Mouse (Mus musculus) lung, embryonic 16.5 days (tissue): ENCODE results near the gene Thsd4. TPM values are rescaled to one million over a fixed set of nuclear protein-coding genes. Genes with fewer than 3 reads are reported as not detected.
A peak's percentile ranks its signal among the peaks of the same experiment; 100 is the strongest.
"Not testable (repeated sequence)": the region's sequence is repeated elsewhere in the genome, so short reads cannot be mapped to it uniquely, and the experiment has no call there.

Experiments
- ATAC-seq: fragments of 200-750 bp; cut with Nextera tagmentation; 2 replicates; pipeline ENCODE4 v1.8.0; 2017; ENCODE audit warnings: low read depth, mild to moderate bottlenecking, moderate library complexity
- H3K27ac ChIP-seq: fragments of 300-500 bp; sonication (generic); 2 replicates; pipeline ENCODE4 v1.5.1; 2014; ENCODE audit warnings: mild to moderate bottlenecking, control low read depth, low read length
- H3K27me3 ChIP-seq: fragments of 300-500 bp; sonication (generic); 2 replicates; pipeline ENCODE4 v1.6.1; 2014; ENCODE audit warnings: low read depth, low read length, mixed read lengths; ENCODE audit not compliant: control insufficient read depth, insufficient read depth
- H3K36me3 ChIP-seq: fragments of 300-500 bp; sonication (generic); 2 replicates; pipeline ENCODE4 v1.6.1; 2014; ENCODE audit warnings: low read length; ENCODE audit not compliant: control insufficient read depth, insufficient read depth
- H3K4me1 ChIP-seq: fragments of 300-500 bp; sonication (generic); replicated peaks from 2 replicates; pipeline ENCODE4 v1.6.1; 2014; ENCODE audit warnings: low read length, mixed read lengths; ENCODE audit not compliant: control insufficient read depth, insufficient read depth
- H3K4me2 ChIP-seq: fragments of 300-500 bp; sonication (generic); 2 replicates; pipeline ENCODE4 v1.6.1; 2014; ENCODE audit warnings: low read depth, low read length, control low read depth
- H3K4me3 ChIP-seq: fragments of 300-500 bp; sonication (generic); 2 replicates; pipeline ENCODE4 v1.5.1; 2014; ENCODE audit warnings: mild to moderate bottlenecking, low read length, control low read depth
- H3K9ac ChIP-seq: fragments of 300-500 bp; sonication (generic); 2 replicates; pipeline ENCODE4 v1.6.1; 2014; ENCODE audit warnings: low read length, control low read depth
- H3K9me3 ChIP-seq: fragments of 300-500 bp; sonication (generic); 2 replicates; pipeline ENCODE4 v1.6.1; 2016; ENCODE audit warnings: low read length; ENCODE audit not compliant: control insufficient read depth
- WGBS: fragments of 180-500 bp; shearing (Covaris S2); extraction: QIAGEN DNeasy Blood & Tissue Kit; methylation state at CpG from one replicate; pipeline ENCODE4 v1.1.7; 2014; 5-methylcytosine and 5-hydroxymethylcytosine counted together
- polyA plus RNA-seq: library from polyadenylated mRNA; unstranded; fragments of >200 nt; fragmentation: Nextera tagmentation; extraction: Ambion mirVana; gene quantifications from 2 replicates; pipeline ENCODE4 v1.2.1, GENCODE M21; 2015

The Thsd4 gene
- polyA plus RNA-seq, 1 experiment from 2014 or later = 6.4 TPM

DNA sequence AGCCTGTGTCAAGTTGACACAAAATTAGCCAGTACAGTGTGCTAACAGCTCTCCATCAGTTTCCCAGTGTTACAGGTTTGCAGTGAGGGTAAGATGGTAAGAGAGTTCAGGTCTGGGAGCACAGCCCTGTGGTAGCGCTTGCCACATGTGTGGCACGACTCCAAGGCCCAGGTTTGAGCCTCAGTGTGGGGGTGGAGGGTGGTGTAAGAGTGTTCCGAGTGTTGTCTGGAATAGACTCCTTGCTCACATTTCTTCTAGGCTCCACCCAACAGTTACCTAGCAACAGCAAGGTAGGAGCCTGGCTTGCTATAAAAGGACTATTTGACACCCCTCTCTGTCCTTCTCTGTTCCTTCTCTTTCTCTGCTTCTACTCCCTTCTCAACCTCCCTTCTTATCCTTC is 557.5 kb downstream of the Thsd4 start:
- WGBS = 24% methylated on average over 3 of the region's 3 CpGs
- Histone ChIP-seq H3K36me3 (no peaks in the 10 kb centered on the region), H3K9me3 (no peaks in the 10 kb centered on the region), H3K9ac (no peak overlapping the region), H3K27ac (no peak overlapping the region), H3K4me1 (peaks cover 15% of the 10 kb centered on the region), H3K27me3 (no peaks in the 10 kb centered on the region), H3K4me2 (no peak overlapping the region), H3K4me3 (no peak overlapping the region)
- peak; percentile 84 for ATAC-seq

DNA sequence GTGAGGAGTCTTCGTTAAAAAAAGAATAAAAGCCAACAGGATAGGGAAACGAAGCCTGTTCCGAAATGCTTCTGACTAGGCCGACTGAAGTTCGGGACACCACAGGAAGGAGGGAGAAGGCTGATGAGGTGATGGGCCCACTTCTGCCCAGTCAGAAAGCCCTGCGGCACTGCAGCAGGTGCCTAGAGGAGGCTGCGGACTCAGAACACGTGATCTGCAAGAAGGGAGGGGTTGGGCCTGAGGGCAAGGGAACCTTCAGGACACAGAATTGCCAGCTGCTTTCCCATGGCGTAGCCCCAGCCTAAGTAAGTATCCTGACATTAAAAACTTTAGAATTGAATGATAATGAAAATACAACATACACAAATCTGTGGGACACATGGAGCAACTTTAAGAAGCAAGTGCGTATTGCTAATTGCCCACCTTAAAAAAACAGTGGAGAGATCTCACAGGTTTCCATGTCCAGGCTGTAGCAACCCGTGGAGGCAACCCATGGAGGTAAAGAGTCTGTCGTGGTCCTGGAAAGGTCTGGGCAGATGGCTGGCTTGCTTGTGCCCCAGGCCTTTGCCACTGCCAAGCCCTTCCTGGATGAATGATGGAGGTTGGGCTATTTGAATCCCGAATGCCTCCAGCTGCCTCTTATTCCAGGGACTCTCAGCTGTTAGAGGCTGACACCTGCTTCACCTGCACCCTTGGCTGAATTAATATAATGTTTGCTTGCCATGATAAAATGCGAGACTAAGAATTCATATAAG is 560.5 kb downstream of the Thsd4 start:
- no peak for ATAC-seq
- no peaks in the 10 kb centered on the region for H3K36me3 ChIP-seq
- H3K9me3 ChIP-seq = no peaks in the 10 kb centered on the region
- no peak overlapping the region for H3K9ac ChIP-seq
- peaks cover 15% of the 10 kb centered on the region for H3K4me1 ChIP-seq
- no peaks in the 10 kb centered on the region for H3K27me3 ChIP-seq
- no peak overlapping the region for H3K27ac ChIP-seq
- H3K4me3 ChIP-seq = no peak overlapping the region
- WGBS = 65% methylated on average over 14 of the region's 14 CpGs
- H3K4me2 ChIP-seq = no peak overlapping the region

DNA sequence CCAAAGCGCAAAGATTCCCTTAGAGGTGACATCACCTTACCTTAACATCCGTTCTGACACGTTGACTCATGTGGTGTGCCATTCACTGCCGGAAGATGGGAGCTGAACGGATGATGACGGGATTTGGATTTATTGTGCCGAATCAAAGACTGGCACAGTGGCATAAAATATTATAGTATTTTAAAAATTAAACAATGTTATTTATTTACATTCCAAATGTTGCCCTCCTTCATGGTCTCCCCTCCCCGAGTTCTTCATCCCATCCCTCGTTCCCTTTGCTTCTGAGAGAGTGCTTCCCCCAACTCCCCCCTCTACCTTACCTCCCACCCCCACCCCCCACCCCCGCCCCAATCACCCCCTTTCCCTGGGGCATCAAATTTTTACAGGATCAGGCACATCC is 561.3 kb downstream of the Thsd4 start, which contains the start of gene Nr2e3:
TSS of gene Nr2e3 (minus strand) at position 101 of the 400 bp plus-strand sequence.
- no peak within 1 kb of the TSS for H3K4me3 ChIP-seq
- no peak for ATAC-seq
- H3K36me3 ChIP-seq = no peaks in the 10 kb centered on the region
- H3K4me2 ChIP-seq = no peak within 1 kb of the TSS
- no peaks in the 10 kb centered on the region for H3K9me3 ChIP-seq
- peaks cover 12% of the 10 kb centered on the region for H3K4me1 ChIP-seq
- H3K27me3 ChIP-seq = no peaks in the 10 kb centered on the region
- H3K9ac ChIP-seq = no peak within 1 kb of the TSS
- 76% methylated on average over 10 of the region's 10 CpGs for WGBS
- no peak within 1 kb of the TSS for H3K27ac ChIP-seq

DNA sequence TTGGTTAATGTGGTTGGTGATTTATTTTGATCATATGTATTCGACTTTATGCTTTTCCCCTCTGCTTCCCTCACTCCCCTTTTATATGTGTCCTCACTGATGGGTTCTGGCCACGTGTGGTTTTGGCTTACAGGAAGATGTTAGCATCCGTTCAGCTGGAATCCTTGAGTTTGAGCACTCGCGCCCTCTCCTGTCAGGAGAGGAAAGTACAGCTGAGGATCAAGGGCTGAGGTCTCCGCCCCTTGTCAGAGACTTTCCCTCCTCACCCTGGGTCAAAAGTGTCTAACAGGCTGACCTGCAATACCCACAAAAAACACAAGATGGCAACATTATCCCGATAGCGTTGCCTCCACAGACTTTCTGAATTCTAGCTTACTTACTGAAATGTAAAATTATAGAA is 562.6 kb downstream of the Thsd4 start:
- Histone ChIP-seq H3K9ac (no peak overlapping the region), H3K27me3 (no peaks in the 10 kb centered on the region), H3K9me3 (no peaks in the 10 kb centered on the region), H3K4me1 (peaks cover 5% of the 10 kb centered on the region; the same call in 1 of the 2 replicates), H3K4me3 (no peak overlapping the region), H3K4me2 (no peak overlapping the region), H3K36me3 (no peaks in the 10 kb centered on the region), H3K27ac (no peak overlapping the region)
- peak; percentile 74 for ATAC-seq
- WGBS = under 1% methylated on average over 8 of the region's 8 CpGs

DNA sequence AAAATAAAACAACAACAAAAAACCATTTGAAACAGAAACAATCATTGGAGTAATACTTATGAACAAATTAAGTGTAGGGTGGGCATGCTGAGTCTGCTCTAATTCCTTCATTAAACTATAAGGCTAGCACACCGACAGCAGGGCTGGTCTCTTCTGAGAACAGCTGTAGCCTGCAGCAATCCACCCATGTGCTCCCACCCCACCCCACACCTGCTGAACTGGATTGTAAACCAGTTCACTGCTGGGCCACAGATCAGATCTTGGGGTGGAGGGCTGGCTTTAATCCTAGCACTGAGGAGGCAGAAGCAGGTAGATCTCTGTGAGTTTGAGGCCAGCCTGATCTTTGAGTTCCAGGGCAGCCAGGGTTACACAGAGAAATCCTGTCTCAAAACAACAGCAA is 563.7 kb downstream of the Thsd4 start:
- H3K4me2 ChIP-seq, H3K36me3 ChIP-seq, H3K9me3 ChIP-seq, H3K4me3 ChIP-seq, H3K27me3 ChIP-seq, H3K4me1 ChIP-seq, ATAC-seq, H3K9ac ChIP-seq, H3K27ac ChIP-seq: not testable (repeated sequence)
- 64% methylated on average over 1 of the region's 1 CpGs for WGBS

DNA sequence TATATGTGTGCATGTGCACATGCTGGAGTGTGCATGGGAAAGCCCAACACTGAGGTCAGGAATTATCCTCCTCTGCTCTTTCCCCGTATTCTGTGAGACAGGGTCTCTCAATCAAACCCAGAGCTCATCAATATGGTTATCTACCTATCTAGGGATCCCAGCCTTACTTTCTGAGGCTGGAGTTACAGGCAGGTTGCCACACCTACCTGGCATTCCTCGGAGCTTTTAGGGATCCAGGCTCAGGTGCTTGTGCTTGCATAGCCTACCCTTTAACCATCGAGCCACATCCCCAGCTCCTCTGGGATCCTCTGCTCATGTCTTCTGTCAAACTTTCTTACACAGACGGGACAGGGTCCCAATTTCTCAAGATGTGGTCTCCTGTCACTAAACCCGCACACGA is 565.4 kb downstream of the Thsd4 start:
- ATAC-seq = no peak
- Histone ChIP-seq H3K4me2 (0 out of 2 replicates have a peak overlapping the region, but pooled peaks have one; percentile 27), H3K9me3 (no peaks in the 10 kb centered on the region), H3K9ac (no peak overlapping the region), H3K36me3 (no peaks in the 10 kb centered on the region), H3K27me3 (no peaks in the 10 kb centered on the region), H3K27ac (no peak overlapping the region), H3K4me3 (peak overlapping the region; percentile 22; the same call in 1 of the 2 replicates), H3K4me1 (peaks cover 5% of the 10 kb centered on the region; the same call in 1 of the 2 replicates)
- 21% methylated on average over 6 of the region's 6 CpGs for WGBS

DNA sequence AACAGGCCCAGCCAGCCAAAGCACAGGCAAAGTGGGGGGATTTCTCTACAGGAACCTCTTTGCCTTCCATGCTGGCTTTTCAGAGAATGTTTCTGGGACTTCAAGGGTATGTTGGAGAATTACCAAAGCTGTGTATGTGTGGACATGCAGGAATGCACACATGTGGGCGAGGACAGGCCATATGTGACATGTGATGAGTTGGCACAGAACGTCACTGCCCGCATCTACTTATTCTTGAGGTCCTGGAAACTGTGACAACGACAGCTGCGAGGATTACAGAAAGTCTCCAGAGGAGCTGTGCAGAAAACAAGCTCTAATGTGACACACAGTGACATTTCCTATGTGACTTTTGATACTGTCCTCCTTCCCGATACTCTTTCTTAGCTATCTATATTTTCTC is 566.2 kb downstream of the Thsd4 start:
- no peaks in the 10 kb centered on the region for H3K9me3 ChIP-seq
- no peak overlapping the region for H3K4me3 ChIP-seq
- no peaks in the 10 kb centered on the region for H3K36me3 ChIP-seq
- WGBS = 47% methylated on average over 6 of the region's 6 CpGs
- H3K27me3 ChIP-seq = no peaks in the 10 kb centered on the region
- peaks cover 5% of the 10 kb centered on the region; the same call in 1 of the 2 replicates for H3K4me1 ChIP-seq
- no peak overlapping the region for H3K9ac ChIP-seq
- H3K27ac ChIP-seq = no peak overlapping the region
- no peak overlapping the region for H3K4me2 ChIP-seq
- no peak for ATAC-seq

DNA sequence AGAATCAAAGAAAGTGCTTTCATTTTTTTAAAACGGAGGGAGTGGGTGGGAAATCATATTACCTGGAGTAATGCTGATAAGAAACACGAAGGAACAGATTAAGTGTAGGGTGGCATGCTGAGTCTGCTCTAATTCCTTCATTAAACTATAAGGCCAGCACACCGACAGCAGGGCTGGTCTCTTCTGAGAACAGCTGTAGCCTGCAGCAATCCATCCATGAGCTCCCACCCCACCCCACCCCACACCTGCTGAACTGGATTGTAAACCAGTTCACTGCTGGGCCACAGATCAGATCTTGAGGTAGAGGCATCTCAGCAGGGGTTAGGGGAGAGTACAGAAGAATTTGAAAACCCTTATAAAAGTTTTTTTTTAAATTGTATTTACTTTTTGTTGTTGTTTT is 566.6 kb downstream of the Thsd4 start:
- H3K36me3 ChIP-seq = no peaks in the 10 kb centered on the region
- no peak overlapping the region for H3K27ac ChIP-seq
- ATAC-seq = no peak
- H3K4me1 ChIP-seq = peaks cover 5% of the 10 kb centered on the region; the same call in 1 of the 2 replicates
- no peaks in the 10 kb centered on the region for H3K27me3 ChIP-seq
- WGBS = 52% methylated on average over 3 of the region's 3 CpGs
- no peak overlapping the region for H3K4me3 ChIP-seq
- H3K9ac ChIP-seq = no peak overlapping the region
- no peaks in the 10 kb centered on the region for H3K9me3 ChIP-seq
- no peak overlapping the region for H3K4me2 ChIP-seq

DNA sequence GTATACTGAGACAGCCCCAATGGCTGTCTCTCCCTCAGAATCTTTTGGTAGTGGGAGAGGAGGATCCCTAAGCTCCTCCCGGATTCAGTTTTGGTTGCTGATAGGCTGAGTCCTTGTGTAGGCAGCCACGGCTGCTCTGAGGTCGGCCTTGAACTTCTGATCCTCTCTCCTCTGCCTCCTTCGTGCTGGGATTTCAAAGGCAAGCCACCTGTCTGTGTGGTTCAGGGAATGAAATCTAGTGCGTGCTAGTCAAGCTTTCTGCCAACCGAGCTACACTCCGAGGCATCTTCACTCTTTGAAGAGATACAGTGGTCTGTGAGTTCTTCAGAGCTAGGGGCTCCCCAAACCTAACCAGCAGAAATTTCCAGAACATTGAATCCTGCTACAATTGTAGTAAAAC is 568.3 kb downstream of the Thsd4 start:
- H3K9ac ChIP-seq = no peak overlapping the region
- no peaks in the 10 kb centered on the region for H3K27me3 ChIP-seq
- no peak overlapping the region for H3K4me2 ChIP-seq
- no peak for ATAC-seq
- 76% methylated on average over 7 of the region's 7 CpGs for WGBS
- H3K9me3 ChIP-seq = no peaks in the 10 kb centered on the region
- H3K27ac ChIP-seq = no peak overlapping the region
- H3K36me3 ChIP-seq = no peaks in the 10 kb centered on the region
- H3K4me1 ChIP-seq = peaks cover 5% of the 10 kb centered on the region; the same call in 1 of the 2 replicates
- no peak overlapping the region for H3K4me3 ChIP-seq
